Mouse (Mus musculus): ENCODE data around the gene Arhgef18.

DNA sequence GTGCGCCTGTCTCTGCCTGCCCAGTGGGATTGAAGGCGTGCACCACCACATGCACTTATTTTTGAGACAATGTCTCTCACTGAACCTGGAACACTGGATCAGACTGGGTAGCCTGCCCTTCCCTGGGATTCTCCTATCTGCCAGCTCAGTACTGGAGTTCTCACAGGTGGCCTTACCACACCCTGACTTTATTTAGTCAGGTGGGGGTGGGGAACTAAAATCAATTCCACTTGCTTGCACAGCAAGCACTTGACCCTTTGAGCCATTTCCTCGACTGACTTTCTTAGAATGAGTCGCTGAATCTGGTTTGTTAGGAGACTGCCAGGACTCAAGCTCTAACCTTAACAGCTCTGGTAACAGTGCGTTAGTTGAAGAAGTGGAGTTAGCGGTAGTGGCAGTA is 40.1 kb upstream of the Arhgef18 start:
- no peak for TF ChIP-seq CTCF (conservative IDR thresholded peaks at IDR 0.05; ENCODE audit: low read length)
- TF ChIP-seq POU5F1 (IDR thresholded peaks at IDR 0.05; ENCODE audit: borderline replicate concordance, low read length), result no peak
- no peak for TF ChIP-seq NANOG (IDR thresholded peaks at IDR 0.05; ENCODE audit: borderline replicate concordance, low read length)

Measured in E14TG2a.4 (cell line).